Mouse (Mus musculus) hindbrain, embryonic 14.5 days (tissue): ENCODE results near the gene Srebf1. TPM values are rescaled to one million over a fixed set of nuclear protein-coding genes. Genes with fewer than 3 reads are reported as not detected.
A peak's percentile ranks its signal among the peaks of the same experiment; 100 is the strongest.

Experiments used
- ATAC-seq: fragments of 200-750 bp; cut with Nextera tagmentation; 2 replicates; pipeline ENCODE4 v1.8.0; 2017; ENCODE audit warnings: moderate number of reproducible peaks, mild to moderate bottlenecking, moderate TSS enrichment, moderate library complexity; ENCODE audit not compliant: low FRiP score
- DNase-seq: peaks from one replicate; pipeline ENCODE4 v3.0.0-alpha.2; 2015; ENCODE audit warnings: low spot score
- H3K27ac ChIP-seq: fragments of 300-500 bp; sonication (generic); 2 replicates; pipeline ENCODE4 v1.5.1; 2014; ENCODE audit warnings: mild to moderate bottlenecking, moderate library complexity
- H3K27me3 ChIP-seq: fragments of 300-500 bp; sonication (generic); 2 replicates; pipeline ENCODE4 v1.6.1; 2014; ENCODE audit warnings: mild to moderate bottlenecking, low read length, mixed read lengths; ENCODE audit not compliant: control insufficient read depth, insufficient read depth
- H3K36me3 ChIP-seq: fragments of 300-500 bp; sonication (generic); replicated peaks from 2 replicates; pipeline ENCODE4 v1.6.1; 2014; ENCODE audit not compliant: control insufficient read depth, insufficient read depth
- H3K4me1 ChIP-seq: fragments of 300-500 bp; sonication (generic); replicated peaks from 2 replicates; pipeline ENCODE4 v1.6.1; 2014; ENCODE audit warnings: antibody characterized with exemption, low read length, mixed read lengths; ENCODE audit not compliant: control insufficient read depth, insufficient read depth
- H3K4me2 ChIP-seq: fragments of 300-500 bp; sonication (generic); replicated peaks from 2 replicates; pipeline ENCODE4 v1.6.1; 2014; ENCODE audit warnings: mild to moderate bottlenecking, moderate library complexity
- H3K4me3 ChIP-seq: fragments of 300-500 bp; sonication (generic); replicated peaks from 2 replicates; pipeline ENCODE4 v1.5.1; 2014; ENCODE audit warnings: mild to moderate bottlenecking, low read length
- H3K9ac ChIP-seq: fragments of 300-500 bp; sonication (generic); 2 replicates; pipeline ENCODE4 v1.6.1; 2014
- H3K9me3 ChIP-seq: fragments of 300-500 bp; sonication (generic); 2 replicates; pipeline ENCODE4 v1.6.1; 2016; ENCODE audit warnings: low read length; ENCODE audit not compliant: control insufficient read depth
- WGBS: fragments of 180-500 bp; shearing (Covaris S2); extraction: QIAGEN DNeasy Blood & Tissue Kit; methylation state at CpG from one replicate; pipeline ENCODE4 v1.1.7; 2014; 5-methylcytosine and 5-hydroxymethylcytosine counted together
- polyA plus RNA-seq: library from polyadenylated mRNA; unstranded; fragments of >200 nt; fragmentation: Nextera tagmentation; extraction: Ambion mirVana; gene quantifications from 2 replicates; pipeline ENCODE4 v1.2.1, GENCODE M21; 2014

The Srebf1 gene
- polyA plus RNA-seq, 1 experiment from 2014 or later: 37.3 TPM

- ATAC-seq: no peak
- Histone ChIP-seq H3K27ac (peak overlapping the region; percentile 5; the same call in 1 of the 2 replicates), H3K4me2 (no peak overlapping the region), H3K9me3 (no peaks in the 10 kb centered on the region), H3K4me1 (0 out of 2 replicates have a peak, but pooled peaks cover 6% of the 10 kb centered on the region), H3K36me3 (peaks cover 96% of the 10 kb centered on the region), H3K4me3 (no peak overlapping the region), H3K27me3 (no peaks in the 10 kb centered on the region), H3K9ac (no peak overlapping the region)
- 80% methylated on average over 6 of the region's 6 CpGs for WGBS
- no peak for DNase-seq
Measured at GRCm38 (mm10) chr11:60192534-60192933, 29.8 kb downstream of the Srebf1 start.

GRCm38 (mm10) chr11:60190055-60190641 is 32.2 kb downstream of the Srebf1 start:
- H3K27me3 ChIP-seq: no peaks in the 10 kb centered on the region
- no peak overlapping the region for H3K27ac ChIP-seq
- 92% methylated on average over 17 of the region's 17 CpGs for WGBS
- no peak overlapping the region for H3K4me2 ChIP-seq
- H3K4me1 ChIP-seq: peaks cover 16% of the 10 kb centered on the region
- H3K36me3 ChIP-seq: peaks cover 96% of the 10 kb centered on the region
- DNase-seq: no peak
- H3K9me3 ChIP-seq: no peaks in the 10 kb centered on the region
- no peak overlapping the region for H3K9ac ChIP-seq
- ATAC-seq: no peak
- H3K4me3 ChIP-seq: no peak overlapping the region

GRCm38 (mm10) chr11:60189501-60190040 is 32.8 kb downstream of the Srebf1 start:
- DNase-seq: no peak
- peaks cover 92% of the 10 kb centered on the region for H3K36me3 ChIP-seq

GRCm38 (mm10) chr11:60188275-60188853 is 34.0 kb downstream of the Srebf1 start:
- DNase-seq: no peak
- Histone ChIP-seq H3K27ac (no peak overlapping the region), H3K9ac (no peak overlapping the region), H3K4me2 (no peak overlapping the region), H3K4me3 (no peak overlapping the region), H3K36me3 (peaks cover 81% of the 10 kb centered on the region), H3K4me1 (peaks cover 34% of the 10 kb centered on the region), H3K9me3 (no peaks in the 10 kb centered on the region), H3K27me3 (no peaks in the 10 kb centered on the region)
- WGBS: 91% methylated on average over 25 of the region's 25 CpGs
- no peak for ATAC-seq

More at GRCm38 (mm10) chr11:60189501-60190040, 32.8 kb downstream of the Srebf1 start:
- Histone ChIP-seq H3K4me2 (no peak overlapping the region), H3K4me3 (no peak overlapping the region), H3K27ac (no peak overlapping the region), H3K4me1 (peaks cover 22% of the 10 kb centered on the region), H3K9me3 (no peaks in the 10 kb centered on the region), H3K9ac (no peak overlapping the region), H3K27me3 (no peaks in the 10 kb centered on the region)
- WGBS: 78% methylated on average over 21 of the region's 21 CpGs
- ATAC-seq: no peak

- no peaks in the 10 kb centered on the region for H3K9me3 ChIP-seq
- ATAC-seq (no peak), DNase-seq (no peak)
- WGBS: 83% methylated on average over 11 of the region's 11 CpGs
- H3K36me3 ChIP-seq: peaks cover 71% of the 10 kb centered on the region
- H3K4me1 ChIP-seq: peaks cover 41% of the 10 kb centered on the region
- no peak overlapping the region for H3K4me2 ChIP-seq
- no peaks in the 10 kb centered on the region for H3K27me3 ChIP-seq
- H3K9ac ChIP-seq: no peak overlapping the region
- H3K27ac ChIP-seq: no peak overlapping the region
- H3K4me3 ChIP-seq: no peak overlapping the region
Measured at GRCm38 (mm10) chr11:60187070-60187469, 35.3 kb downstream of the Srebf1 start.

DNA sequence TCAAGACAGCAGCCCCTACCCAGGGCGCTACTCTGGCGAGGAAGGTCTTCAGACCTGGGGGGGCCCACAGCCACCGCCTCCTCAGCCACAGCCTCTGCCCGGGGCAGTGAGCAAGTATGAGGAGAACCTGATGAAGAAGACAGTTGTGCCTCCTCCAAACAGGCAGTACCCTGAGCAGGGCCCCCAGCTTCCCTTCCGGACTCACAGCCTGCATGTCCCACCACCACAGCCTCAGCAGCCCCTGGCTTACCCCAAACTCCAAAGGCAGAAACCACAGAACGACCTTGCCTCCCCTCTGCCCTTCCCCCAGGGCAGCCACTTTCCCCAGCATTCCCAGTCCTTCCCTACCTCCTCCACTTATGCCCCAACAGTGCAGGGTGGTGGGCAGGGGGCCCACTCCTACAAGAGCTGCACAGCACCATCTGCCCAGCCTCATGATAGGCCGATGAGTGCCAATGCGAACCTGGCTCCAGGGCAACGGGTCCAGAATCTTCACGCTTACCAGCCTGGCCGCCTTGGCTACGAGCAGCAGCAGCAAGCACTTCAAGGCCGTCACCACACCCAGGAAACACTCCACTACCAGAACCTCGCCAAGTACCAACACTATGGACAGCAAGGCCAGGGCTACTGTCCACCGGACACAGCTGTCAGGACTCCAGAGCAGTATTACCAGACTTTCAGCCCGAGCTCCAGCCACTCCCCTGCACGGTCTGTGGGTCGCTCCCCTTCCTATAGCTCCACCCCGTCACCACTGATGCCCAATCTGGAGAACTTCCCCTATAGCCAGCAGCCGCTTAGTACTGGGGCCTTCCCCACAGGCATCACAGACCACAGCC is 36.8 kb downstream of the Srebf1 start:
- peak overlapping the region; percentile 86 for H3K27ac ChIP-seq
- ATAC-seq (no peak), DNase-seq (no peak)
- H3K4me3 ChIP-seq: no peak overlapping the region
- no peaks in the 10 kb centered on the region for H3K9me3 ChIP-seq
- peaks cover 57% of the 10 kb centered on the region for H3K36me3 ChIP-seq
- peak overlapping the region; percentile 52 for H3K9ac ChIP-seq
- peaks cover 53% of the 10 kb centered on the region for H3K4me1 ChIP-seq
- peak overlapping the region; percentile 26 for H3K4me2 ChIP-seq
- H3K27me3 ChIP-seq: no peaks in the 10 kb centered on the region
- 66% methylated on average over 20 of the region's 20 CpGs for WGBS

DNA sequence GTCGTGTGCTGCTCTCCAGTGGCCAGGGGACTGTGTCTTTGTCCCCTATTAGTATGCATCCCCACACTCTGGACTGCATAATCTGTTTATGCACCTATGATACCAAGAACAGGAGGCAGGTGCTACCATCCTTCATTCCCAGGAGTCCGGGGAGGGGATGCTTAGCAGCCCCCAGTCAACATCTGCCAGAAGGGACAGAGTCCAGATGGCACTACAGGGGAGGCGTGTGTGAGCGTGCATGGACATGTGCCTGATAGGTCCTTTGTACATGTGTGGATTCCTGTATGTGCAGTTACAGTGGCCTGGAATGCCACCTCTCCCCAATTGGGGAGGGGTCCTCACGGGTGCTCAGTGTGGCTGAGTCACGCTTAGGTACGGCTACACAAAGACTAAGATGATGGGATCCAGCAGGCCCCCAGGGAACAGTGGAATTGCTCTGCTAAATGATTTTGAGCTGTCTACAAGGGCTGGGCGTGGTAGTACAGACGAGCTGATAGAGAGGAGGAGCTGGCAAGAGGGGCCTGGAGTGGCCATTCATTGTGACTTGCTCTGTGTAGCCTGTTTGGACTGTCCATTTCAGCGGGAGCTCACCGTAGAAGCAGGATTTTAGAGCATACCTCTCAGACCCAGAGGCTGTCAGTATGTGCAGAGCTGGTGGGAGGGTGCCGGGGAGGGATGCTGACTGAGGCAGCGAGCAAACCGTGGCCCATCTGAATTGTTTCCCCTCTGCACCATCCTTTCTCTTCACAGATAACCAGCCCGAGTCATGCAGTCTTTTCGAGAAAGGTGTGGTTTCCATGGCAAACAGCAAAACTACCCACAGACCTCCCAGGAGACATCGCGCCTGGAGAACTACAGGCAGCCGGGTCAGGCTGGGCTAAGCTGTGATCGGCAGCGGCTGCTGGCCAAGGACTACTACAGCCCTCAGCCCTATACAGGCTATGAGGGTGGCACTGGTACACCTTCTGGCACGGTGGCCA is 37.7 kb downstream of the Srebf1 start:
- Histone ChIP-seq H3K4me2 (peak overlapping the region; percentile 26), H3K27ac (peak overlapping the region; percentile 86), H3K9ac (peak overlapping the region; percentile 52), H3K4me3 (no peak overlapping the region), H3K9me3 (no peaks in the 10 kb centered on the region), H3K36me3 (peaks cover 47% of the 10 kb centered on the region), H3K4me1 (peaks cover 53% of the 10 kb centered on the region), H3K27me3 (no peaks in the 10 kb centered on the region)
- DNase-seq: no peak
- 26% methylated on average over 22 of the region's 22 CpGs for WGBS
- ATAC-seq: 0 out of 2 replicates have a peak, but pooled peaks have one; percentile 3

DNA sequence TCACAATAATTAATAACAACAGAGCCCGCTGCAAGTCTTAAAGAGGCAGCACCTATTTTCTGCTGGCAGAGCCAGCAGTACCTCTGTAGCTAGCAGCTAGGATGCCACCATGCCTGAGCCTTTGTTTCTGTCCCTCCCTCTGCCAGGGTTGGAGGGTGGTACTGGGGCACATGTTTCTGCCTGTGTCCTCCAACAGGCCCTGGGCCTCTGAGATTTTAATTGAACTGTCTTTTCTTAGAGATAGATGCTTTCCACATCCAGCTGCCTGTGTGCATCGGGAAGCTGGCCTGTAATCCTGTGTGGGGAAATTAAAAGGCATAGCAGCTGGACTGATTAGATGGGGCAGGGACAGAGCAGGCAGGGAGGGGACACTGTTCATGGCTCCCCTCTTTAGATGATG is 39.6 kb downstream of the Srebf1 start:
- ATAC-seq (peak; percentile 21; the same call in 1 of the 2 replicates), DNase-seq (no peak)
- H3K9ac ChIP-seq: peak overlapping the region; percentile 51
- peaks cover 28% of the 10 kb centered on the region for H3K36me3 ChIP-seq
- H3K4me1 ChIP-seq: peaks cover 70% of the 10 kb centered on the region
- peak overlapping the region; percentile 38 for H3K4me2 ChIP-seq
- WGBS: 29% methylated on average over 2 of the region's 2 CpGs
- no peaks in the 10 kb centered on the region for H3K9me3 ChIP-seq
- H3K27me3 ChIP-seq: no peaks in the 10 kb centered on the region
- H3K4me3 ChIP-seq: no peak overlapping the region
- H3K27ac ChIP-seq: peak overlapping the region; percentile 86
